ENCODE assay signal across 12 mouse cellular contexts in the genomic region with DNA sequence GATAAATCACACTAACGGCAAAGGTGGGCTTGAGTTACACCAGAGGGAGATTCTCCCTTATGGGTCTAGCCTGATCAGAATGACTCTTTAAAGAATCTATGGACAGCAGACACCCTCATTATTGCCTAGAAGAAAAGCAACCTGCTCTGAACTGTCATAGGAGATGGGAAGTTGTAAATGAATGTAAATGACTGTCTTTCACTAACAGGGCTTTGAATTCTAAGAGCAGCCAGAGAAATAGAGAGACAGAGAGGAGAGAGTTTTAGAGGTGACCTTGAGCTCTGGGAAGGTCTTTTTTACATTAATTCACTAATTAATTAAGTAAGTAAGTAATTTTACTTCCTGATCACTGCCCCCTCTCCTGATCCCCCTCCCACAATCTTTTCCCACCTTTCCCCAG.
"Had no signal": no experiment of that assay in that cellular context is flagged by ENCODE, and none has a peak within 500 bp of the region (broad histone marks: within the 10 kb centered on the region; RNA-seq: fewer than 3 reads in every experiment).

No protein-coding gene starts in this region.

- DNase-seq: left cerebral cortex, postnatal 4 days; liver; liver, embryonic 13.5 days; liver, postnatal 0 days; lung, adult 18-20 months; lung, adult 2 months; lung, embryonic 14.5 days; lung, postnatal 10 days; lung, postnatal 14 days; lung, postnatal 36 days; lung, postnatal 4 days; midbrain, embryonic 14.5 days had no signal
